Mouse (Mus musculus) limb, embryonic 15.5 days (tissue): ENCODE data around the gene Bzw2. TPM values are rescaled to one million over a fixed set of nuclear protein-coding genes. Genes with fewer than 3 reads are reported as not detected.

ENCODE experiments used
- ATAC-seq: fragments of 200-750 bp; cut with Nextera tagmentation; 2 replicates; pipeline ENCODE4 v1.8.0; 2017; ENCODE audit warnings: low read depth, moderate TSS enrichment; ENCODE audit not compliant: insufficient number of reproducible peaks, low FRiP score, low TSS enrichment
- H3K27ac ChIP-seq: fragments of 300-500 bp; sonication (generic); 2 replicates; pipeline ENCODE4 v1.5.1; 2015; ENCODE audit warnings: moderate library complexity, mild to moderate bottlenecking, inconsistent platforms
- H3K27me3 ChIP-seq: fragments of 300-500 bp; sonication (generic); 2 replicates; pipeline ENCODE4 v1.6.1; 2015; ENCODE audit warnings: inconsistent platforms
- H3K36me3 ChIP-seq: fragments of 300-500 bp; sonication (generic); 2 replicates; pipeline ENCODE4 v1.6.1; 2015; ENCODE audit warnings: inconsistent platforms
- H3K4me1 ChIP-seq: fragments of 300-500 bp; sonication (generic); 2 replicates; pipeline ENCODE4 v1.6.1; 2015; ENCODE audit warnings: inconsistent platforms
- H3K4me2 ChIP-seq: fragments of 300-500 bp; sonication (generic); 2 replicates; pipeline ENCODE4 v1.6.1; 2015; ENCODE audit warnings: mild to moderate bottlenecking, inconsistent platforms
- H3K4me3 ChIP-seq: fragments of 300-500 bp; sonication (generic); 2 replicates; pipeline ENCODE4 v1.5.1; 2015; ENCODE audit warnings: mild to moderate bottlenecking, inconsistent platforms
- H3K9ac ChIP-seq: fragments of 300-500 bp; sonication (generic); 2 replicates; pipeline ENCODE4 v1.6.1; 2015; ENCODE audit warnings: inconsistent platforms
- H3K9me3 ChIP-seq: fragments of 300-500 bp; sonication (generic); 2 replicates; pipeline ENCODE4 v1.6.1; 2016; ENCODE audit warnings: inconsistent platforms
- WGBS: fragments of 180-500 bp; shearing (Covaris S2); methylation state at CpG from one replicate; pipeline ENCODE4 v1.1.7; 2015; 5-methylcytosine and 5-hydroxymethylcytosine counted together
- polyA plus RNA-seq: library from polyadenylated mRNA; unstranded; fragments of >200 nt; fragmentation: Nextera tagmentation; extraction: Ambion mirVana; gene quantifications from 2 replicates; pipeline ENCODE4 v1.2.1, GENCODE M21; 2015

Bzw2 gene
- polyA plus RNA-seq, 1 experiment from 2014 or later, result 177 TPM

- H3K9me3 ChIP-seq, result no peaks in the 10 kb centered on the region
- no peaks in the 10 kb centered on the region for H3K27me3 ChIP-seq
- H3K36me3 ChIP-seq, result no peaks in the 10 kb centered on the region
- peak; percentile 40 for ATAC-seq
- H3K4me1 ChIP-seq, result peaks cover 23% of the 10 kb centered on the region
- peak overlapping the region; percentile 97 for H3K4me3 ChIP-seq
- peak overlapping the region; percentile 70 for H3K4me2 ChIP-seq
- peak overlapping the region; percentile 96 for H3K27ac ChIP-seq
- under 1% methylated on average over 14 of the region's 14 CpGs for WGBS
- H3K9ac ChIP-seq, result peak overlapping the region; percentile 75
Observed at GRCm38 (mm10) chr12:36157304-36157637, 609 bp downstream of the Bzw2 start.

- H3K27ac ChIP-seq, result peak within 1 kb of the TSS; percentile 96
- no peaks in the 10 kb centered on the region for H3K27me3 ChIP-seq
- peak; percentile 97 for ATAC-seq
- H3K4me2 ChIP-seq, result peak within 1 kb of the TSS; percentile 70
- under 1% methylated on average over 42 of the region's 42 CpGs for WGBS
- H3K9ac ChIP-seq, result peak within 1 kb of the TSS; percentile 80
- H3K36me3 ChIP-seq, result no peaks in the 10 kb centered on the region
- H3K9me3 ChIP-seq, result no peaks in the 10 kb centered on the region
- peaks cover 23% of the 10 kb centered on the region for H3K4me1 ChIP-seq
- peak within 1 kb of the TSS; percentile 97 for H3K4me3 ChIP-seq
Observed at GRCm38 (mm10) chr12:36156637-36157303, 1.1 kb downstream of the Bzw2 start, which contains the start of gene Ankmy2. Ankmy2 (plus strand) TSS chr12:36157114.

- H3K36me3 ChIP-seq, result no peaks in the 10 kb centered on the region
- no peaks in the 10 kb centered on the region for H3K9me3 ChIP-seq
- peak overlapping the region; percentile 97 for H3K4me3 ChIP-seq
- ATAC-seq, result peak; percentile 48
- peak overlapping the region; percentile 96 for H3K27ac ChIP-seq
- no peaks in the 10 kb centered on the region for H3K27me3 ChIP-seq
- peak overlapping the region; percentile 80 for H3K9ac ChIP-seq
- under 1% methylated on average over 33 of the region's 33 CpGs for WGBS
- peaks cover 23% of the 10 kb centered on the region for H3K4me1 ChIP-seq
- peak overlapping the region; percentile 70 for H3K4me2 ChIP-seq
Observed at GRCm38 (mm10) chr12:36156101-36156636, 1.7 kb downstream of the Bzw2 start.

- Histone ChIP-seq H3K9ac (peak overlapping the region; percentile 80; the same call in 1 of the 2 replicates), H3K9me3 (no peaks in the 10 kb centered on the region), H3K4me2 (peak overlapping the region; percentile 70), H3K4me1 (peaks cover 23% of the 10 kb centered on the region), H3K4me3 (peak overlapping the region; percentile 97), H3K36me3 (no peaks in the 10 kb centered on the region), H3K27me3 (no peaks in the 10 kb centered on the region), H3K27ac (no peak overlapping the region)
- no peak for ATAC-seq
- 11% methylated on average over 8 of the region's 8 CpGs for WGBS
Observed at GRCm38 (mm10) chr12:36155141-36155641, 2.7 kb downstream of the Bzw2 start.

GRCm38 (mm10) chr12:36150737-36151136, 7.1 kb downstream of the Bzw2 start:
- Histone ChIP-seq H3K9ac (no peak overlapping the region), H3K4me3 (no peak overlapping the region), H3K27ac (no peak overlapping the region), H3K4me2 (no peak overlapping the region), H3K36me3 (no peaks in the 10 kb centered on the region), H3K27me3 (no peaks in the 10 kb centered on the region), H3K9me3 (no peaks in the 10 kb centered on the region), H3K4me1 (peaks cover 12% of the 10 kb centered on the region)
- 87% methylated on average over 2 of the region's 2 CpGs for WGBS
- no peak for ATAC-seq

GRCm38 (mm10) chr12:36150265-36150664, 7.6 kb downstream of the Bzw2 start:
- no peak overlapping the region for H3K4me3 ChIP-seq
- ATAC-seq, result no peak
- H3K4me1 ChIP-seq, result peaks cover 10% of the 10 kb centered on the region
- no peak overlapping the region for H3K4me2 ChIP-seq
- H3K9ac ChIP-seq, result no peak overlapping the region
- no peaks in the 10 kb centered on the region for H3K9me3 ChIP-seq
- WGBS, result 87% methylated on average over 2 of the region's 2 CpGs
- H3K27me3 ChIP-seq, result no peaks in the 10 kb centered on the region
- H3K27ac ChIP-seq, result no peak overlapping the region
- no peaks in the 10 kb centered on the region for H3K36me3 ChIP-seq

GRCm38 (mm10) chr12:36146230-36147011, 11.5 kb downstream of the Bzw2 start:
- Histone ChIP-seq H3K27ac (no peak overlapping the region), H3K4me2 (no peak overlapping the region), H3K4me3 (no peak overlapping the region), H3K27me3 (no peaks in the 10 kb centered on the region), H3K9me3 (no peaks in the 10 kb centered on the region), H3K4me1 (0 out of 2 replicates have a peak, but pooled peaks cover under 1% of the 10 kb centered on the region), H3K9ac (no peak overlapping the region), H3K36me3 (no peaks in the 10 kb centered on the region)
- ATAC-seq, result no peak
- 90% methylated on average over 3 of the region's 3 CpGs for WGBS

GRCm38 (mm10) chr12:36140401-36140800, 17.5 kb downstream of the Bzw2 start:
- Histone ChIP-seq H3K4me2 (no peak overlapping the region), H3K27me3 (no peaks in the 10 kb centered on the region), H3K36me3 (no peaks in the 10 kb centered on the region), H3K9ac (no peak overlapping the region), H3K4me3 (no peak overlapping the region), H3K4me1 (peaks cover 7% of the 10 kb centered on the region; the same call in 1 of the 2 replicates), H3K9me3 (no peaks in the 10 kb centered on the region), H3K27ac (no peak overlapping the region)
- WGBS, result 77% methylated on average over 6 of the region's 6 CpGs
- ATAC-seq, result no peak

- no peaks in the 10 kb centered on the region for H3K9me3 ChIP-seq
- ATAC-seq, result no peak
- H3K36me3 ChIP-seq, result peaks cover 13% of the 10 kb centered on the region
- 87% methylated on average over 4 of the region's 4 CpGs for WGBS
- peaks cover 7% of the 10 kb centered on the region; the same call in 1 of the 2 replicates for H3K4me1 ChIP-seq
- H3K9ac ChIP-seq, result no peak overlapping the region
- H3K27ac ChIP-seq, result no peak overlapping the region
- H3K4me3 ChIP-seq, result no peak overlapping the region
- H3K4me2 ChIP-seq, result no peak overlapping the region
- no peaks in the 10 kb centered on the region for H3K27me3 ChIP-seq
Observed at GRCm38 (mm10) chr12:36137192-36137591, 20.7 kb downstream of the Bzw2 start.

GRCm38 (mm10) chr12:36136285-36136684, 21.6 kb downstream of the Bzw2 start:
- ATAC-seq, result no peak
- Histone ChIP-seq H3K9me3 (no peaks in the 10 kb centered on the region), H3K27ac (no peak overlapping the region), H3K27me3 (no peaks in the 10 kb centered on the region), H3K4me3 (no peak overlapping the region), H3K4me2 (no peak overlapping the region), H3K9ac (no peak overlapping the region), H3K4me1 (peaks cover 5% of the 10 kb centered on the region; the same call in 1 of the 2 replicates), H3K36me3 (peaks cover 19% of the 10 kb centered on the region)
- WGBS, result 96% methylated on average over 8 of the region's 8 CpGs

GRCm38 (mm10) chr12:36135409-36135808, 22.5 kb downstream of the Bzw2 start:
- H3K36me3 ChIP-seq, result peaks cover 19% of the 10 kb centered on the region
- no peaks in the 10 kb centered on the region for H3K9me3 ChIP-seq
- H3K4me3 ChIP-seq, result no peak overlapping the region
- ATAC-seq, result no peak
- 87% methylated on average over 3 of the region's 3 CpGs for WGBS
- no peaks in the 10 kb centered on the region for H3K4me1 ChIP-seq
- no peak overlapping the region for H3K27ac ChIP-seq
- H3K9ac ChIP-seq, result no peak overlapping the region
- H3K27me3 ChIP-seq, result no peaks in the 10 kb centered on the region
- no peak overlapping the region for H3K4me2 ChIP-seq

- ATAC-seq, result no peak
- no peak overlapping the region for H3K27ac ChIP-seq
- H3K27me3 ChIP-seq, result no peaks in the 10 kb centered on the region
- H3K4me3 ChIP-seq, result no peak overlapping the region
- H3K4me2 ChIP-seq, result no peak overlapping the region
- H3K4me1 ChIP-seq, result no peaks in the 10 kb centered on the region
- WGBS, result 84% methylated on average over 5 of the region's 5 CpGs
- H3K9ac ChIP-seq, result no peak overlapping the region
- peaks cover 26% of the 10 kb centered on the region for H3K36me3 ChIP-seq
- no peaks in the 10 kb centered on the region for H3K9me3 ChIP-seq
Observed at GRCm38 (mm10) chr12:36134111-36134510, 23.8 kb downstream of the Bzw2 start.
